Mouse (Mus musculus): ENCODE measurements around the gene Vdr. TPM values are rescaled to one million over a fixed set of nuclear protein-coding genes. Genes with fewer than 3 reads are reported as not detected.

Gene Vdr
- polyA plus RNA-seq, 1 experiment from 2014 or later: 0.59 TPM

DNA sequence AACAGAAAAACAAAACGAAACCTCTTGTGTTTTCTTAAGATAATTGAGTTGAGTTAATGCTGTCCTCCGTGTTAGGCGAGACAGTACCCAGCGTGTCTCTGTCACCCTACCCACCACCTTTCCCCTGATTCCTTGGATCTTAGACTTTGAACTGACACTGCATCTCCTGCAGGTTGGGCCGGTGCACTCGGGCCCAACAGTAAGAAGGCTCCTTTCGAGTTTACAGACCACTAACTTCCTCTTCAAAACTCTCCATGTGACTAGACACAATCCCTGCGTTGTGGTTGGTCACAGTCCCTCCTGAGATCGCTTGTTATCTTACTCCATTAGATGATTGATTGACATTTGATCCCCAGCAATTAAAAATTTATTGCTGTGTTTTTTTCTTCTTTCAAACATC, 7.6 kb upstream of the Vdr start:
- DNase-seq (ENCODE audit: low spot score): no peak
- H3K27me3 ChIP-seq (replicated peaks; ENCODE audit: low read depth, poor library complexity, severe bottlenecking): peaks cover 6% of the 10 kb centered on the region; the same call in 1 of the 2 replicates
- no peak overlapping the region for H3K27ac ChIP-seq (replicated peaks)
- 84% methylated on average over 9 of the region's 9 CpGs for WGBS
- no peak overlapping the region for H3K4me3 ChIP-seq
- H3K36me3 ChIP-seq (replicated peaks): no peaks in the 10 kb centered on the region
- H3K4me1 ChIP-seq: peaks cover 16% of the 10 kb centered on the region
- H3K9me3 ChIP-seq: no peaks in the 10 kb centered on the region

- DNase-seq (ENCODE audit: low spot score): peak; percentile 64
- no peaks in the 10 kb centered on the region for H3K36me3 ChIP-seq (replicated peaks)
- H3K9me3 ChIP-seq: no peaks in the 10 kb centered on the region
- peaks cover 33% of the 10 kb centered on the region for H3K27me3 ChIP-seq (replicated peaks; ENCODE audit: low read depth, poor library complexity, severe bottlenecking)
- WGBS: 21% methylated on average over 9 of the region's 9 CpGs
- no peak overlapping the region for H3K27ac ChIP-seq (replicated peaks)
- H3K4me3 ChIP-seq: no peak overlapping the region; the same call in 1 of the 2 replicates
- peaks cover 16% of the 10 kb centered on the region for H3K4me1 ChIP-seq
These were observed 3.9 kb upstream of the Vdr start for GRCm38 (mm10) chr15:97914331-97914747.

- peaks cover 82% of the 10 kb centered on the region for H3K27me3 ChIP-seq (replicated peaks; ENCODE audit: low read depth, poor library complexity, severe bottlenecking)
- H3K4me1 ChIP-seq: peaks cover 35% of the 10 kb centered on the region
- peak overlapping the region; percentile 60 for H3K4me3 ChIP-seq
- H3K36me3 ChIP-seq (replicated peaks): no peaks in the 10 kb centered on the region
- 1% methylated on average over 59 of the region's 59 CpGs for WGBS
- H3K27ac ChIP-seq (replicated peaks): no peak overlapping the region; the same call in 1 of the 2 replicates
- H3K9me3 ChIP-seq: no peaks in the 10 kb centered on the region
- DNase-seq (ENCODE audit: low spot score): peak; percentile 89
These were observed 2.4 kb downstream of the Vdr start for GRCm38 (mm10) chr15:97907801-97908751.

GRCm38 (mm10) chr15:97907202-97907601, 3.2 kb downstream of the Vdr start:
- Histone ChIP-seq H3K36me3 (replicated peaks) (no peaks in the 10 kb centered on the region), H3K9me3 (no peaks in the 10 kb centered on the region), H3K27me3 (replicated peaks; ENCODE audit: low read depth, poor library complexity, severe bottlenecking) (peaks cover 74% of the 10 kb centered on the region), H3K4me3 (peak overlapping the region; percentile 60; the same call in 1 of the 2 replicates), H3K27ac (replicated peaks) (no peak overlapping the region), H3K4me1 (peaks cover 35% of the 10 kb centered on the region)
- DNase-seq (ENCODE audit: low spot score): no peak
- 51% methylated on average over 5 of the region's 5 CpGs for WGBS

GRCm38 (mm10) chr15:97905281-97905680, 5.1 kb downstream of the Vdr start:
- Histone ChIP-seq H3K9me3 (no peaks in the 10 kb centered on the region), H3K27me3 (replicated peaks; ENCODE audit: low read depth, poor library complexity, severe bottlenecking) (peaks cover 64% of the 10 kb centered on the region), H3K4me3 (no peak overlapping the region), H3K27ac (replicated peaks) (no peak overlapping the region), H3K36me3 (replicated peaks) (no peaks in the 10 kb centered on the region), H3K4me1 (peaks cover 38% of the 10 kb centered on the region)
- 71% methylated on average over 6 of the region's 6 CpGs for WGBS
- DNase-seq (ENCODE audit: low spot score): no peak

GRCm38 (mm10) chr15:97904339-97904991, 6.0 kb downstream of the Vdr start:
- Histone ChIP-seq H3K36me3 (replicated peaks) (no peaks in the 10 kb centered on the region), H3K27me3 (replicated peaks; ENCODE audit: low read depth, poor library complexity, severe bottlenecking) (peaks cover 55% of the 10 kb centered on the region), H3K4me1 (peaks cover 44% of the 10 kb centered on the region), H3K4me3 (no peak overlapping the region), H3K27ac (replicated peaks) (no peak overlapping the region), H3K9me3 (no peaks in the 10 kb centered on the region)
- WGBS: 51% methylated on average over 11 of the region's 11 CpGs
- DNase-seq (ENCODE audit: low spot score): no peak

GRCm38 (mm10) chr15:97903261-97904009, 7.0 kb downstream of the Vdr start:
- 80% methylated on average over 15 of the region's 15 CpGs for WGBS
- no peak for DNase-seq (ENCODE audit: low spot score)
- H3K9me3 ChIP-seq: no peaks in the 10 kb centered on the region
- H3K27ac ChIP-seq (replicated peaks): no peak overlapping the region
- H3K4me1 ChIP-seq: peaks cover 40% of the 10 kb centered on the region
- peaks cover 45% of the 10 kb centered on the region for H3K27me3 ChIP-seq (replicated peaks; ENCODE audit: low read depth, poor library complexity, severe bottlenecking)
- no peak overlapping the region for H3K4me3 ChIP-seq
- no peaks in the 10 kb centered on the region for H3K36me3 ChIP-seq (replicated peaks)

DNA sequence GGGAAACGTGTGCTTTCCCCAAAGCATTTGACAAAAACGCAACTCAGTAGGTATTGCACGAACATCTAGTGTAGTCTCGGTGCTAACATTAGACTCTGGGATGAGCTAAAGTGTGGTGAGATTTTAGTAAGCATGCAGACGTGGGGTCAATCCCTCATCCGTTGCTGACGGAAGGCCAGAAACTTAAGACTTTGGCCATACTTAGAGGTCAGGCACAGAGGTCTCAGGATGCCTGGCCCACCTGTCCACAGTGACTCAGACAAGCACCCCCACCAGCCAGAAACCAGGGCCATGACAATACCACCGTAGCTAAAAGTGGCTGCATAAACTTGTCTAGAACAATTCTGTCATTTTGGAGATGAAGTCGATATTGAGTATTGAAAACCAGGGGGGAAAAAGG, 9.4 kb downstream of the Vdr start:
- WGBS: 88% methylated on average over 9 of the region's 9 CpGs
- Histone ChIP-seq H3K27ac (replicated peaks) (no peak overlapping the region), H3K4me3 (no peak overlapping the region), H3K36me3 (replicated peaks) (no peaks in the 10 kb centered on the region), H3K27me3 (replicated peaks; ENCODE audit: low read depth, poor library complexity, severe bottlenecking) (peaks cover 21% of the 10 kb centered on the region), H3K4me1 (peaks cover 30% of the 10 kb centered on the region), H3K9me3 (no peaks in the 10 kb centered on the region)
- no peak for DNase-seq (ENCODE audit: low spot score)

DNA sequence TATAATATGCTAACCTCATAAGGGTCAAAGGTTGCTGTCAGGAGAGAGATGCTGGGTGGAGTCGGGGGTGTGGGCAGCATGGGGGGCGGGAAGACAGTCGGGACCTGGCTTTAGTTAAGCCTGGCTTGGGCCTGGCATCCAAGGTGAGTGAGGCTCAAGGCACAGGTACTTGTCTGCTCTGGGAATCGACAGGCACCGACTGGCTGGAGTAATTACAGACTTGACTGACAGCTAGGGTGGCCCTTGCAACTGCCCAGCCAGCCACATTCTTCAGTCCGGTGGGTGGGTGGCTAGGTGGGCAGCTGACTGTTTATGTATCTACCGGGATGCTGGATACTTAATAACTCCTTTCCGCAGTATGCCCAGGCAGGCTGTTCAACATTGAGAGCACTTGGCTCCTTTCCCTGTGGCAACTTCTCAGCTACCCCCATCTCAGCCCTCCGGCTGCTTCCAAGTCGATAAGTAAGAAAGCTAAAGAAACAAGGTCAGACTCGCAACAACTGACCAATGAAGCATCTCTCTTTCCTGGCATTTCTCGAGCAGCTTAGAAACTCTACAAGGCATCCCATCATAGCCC, 10.0 kb downstream of the Vdr start:
- no peaks in the 10 kb centered on the region for H3K36me3 ChIP-seq (replicated peaks)
- no peak for DNase-seq (ENCODE audit: low spot score)
- no peak overlapping the region for H3K27ac ChIP-seq (replicated peaks)

DNA sequence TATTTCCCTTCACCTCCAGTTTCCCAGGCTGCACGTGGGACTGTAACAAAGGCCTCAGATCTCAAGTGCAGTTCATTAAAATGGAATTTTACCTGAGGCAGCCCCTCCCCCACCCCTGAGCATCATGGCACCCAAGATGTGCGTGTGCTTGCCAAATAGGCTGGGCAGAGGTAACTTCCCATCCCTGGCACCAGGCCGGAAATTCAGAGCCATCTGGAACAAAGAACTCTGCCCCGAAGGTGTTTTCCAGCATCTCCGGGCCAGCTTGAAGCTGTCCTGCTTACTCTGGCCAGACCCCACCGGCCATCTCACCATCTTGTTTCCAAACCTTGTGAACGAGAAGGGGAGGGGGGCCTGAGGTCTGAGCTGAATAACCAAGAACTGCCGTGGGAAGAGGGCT, 10.7 kb downstream of the Vdr start:
- peaks cover 23% of the 10 kb centered on the region for H3K4me1 ChIP-seq
- H3K36me3 ChIP-seq (replicated peaks): no peaks in the 10 kb centered on the region
- no peaks in the 10 kb centered on the region for H3K9me3 ChIP-seq
- no peak overlapping the region for H3K27ac ChIP-seq (replicated peaks)
- peaks cover 8% of the 10 kb centered on the region for H3K27me3 ChIP-seq (replicated peaks; ENCODE audit: low read depth, poor library complexity, severe bottlenecking)
- no peak for DNase-seq (ENCODE audit: low spot score)
- no peak overlapping the region for H3K4me3 ChIP-seq
- WGBS: 69% methylated on average over 8 of the region's 8 CpGs

More for the DNA sequence above, 10.0 kb downstream of the Vdr start:
- no peaks in the 10 kb centered on the region for H3K9me3 ChIP-seq
- H3K4me3 ChIP-seq: no peak overlapping the region
- 80% methylated on average over 12 of the region's 12 CpGs for WGBS
- H3K27me3 ChIP-seq (replicated peaks; ENCODE audit: low read depth, poor library complexity, severe bottlenecking): peaks cover 15% of the 10 kb centered on the region
- H3K4me1 ChIP-seq: peaks cover 30% of the 10 kb centered on the region

GRCm38 (mm10) chr15:97898791-97899190, 11.6 kb downstream of the Vdr start:
- no peak for DNase-seq (ENCODE audit: low spot score)
- Histone ChIP-seq H3K4me3 (no peak overlapping the region), H3K9me3 (no peaks in the 10 kb centered on the region), H3K27me3 (replicated peaks; ENCODE audit: low read depth, poor library complexity, severe bottlenecking) (no peaks in the 10 kb centered on the region; the same call in 1 of the 2 replicates), H3K4me1 (peaks cover 17% of the 10 kb centered on the region), H3K27ac (replicated peaks) (no peak overlapping the region), H3K36me3 (replicated peaks) (no peaks in the 10 kb centered on the region)
- WGBS: 82% methylated on average over 5 of the region's 5 CpGs

Measured in embryonic facial prominence, embryonic 10.5 days (tissue).